Mouse (Mus musculus): ENCODE results near the gene Olfr733.

Gene Olfr733

DNA sequence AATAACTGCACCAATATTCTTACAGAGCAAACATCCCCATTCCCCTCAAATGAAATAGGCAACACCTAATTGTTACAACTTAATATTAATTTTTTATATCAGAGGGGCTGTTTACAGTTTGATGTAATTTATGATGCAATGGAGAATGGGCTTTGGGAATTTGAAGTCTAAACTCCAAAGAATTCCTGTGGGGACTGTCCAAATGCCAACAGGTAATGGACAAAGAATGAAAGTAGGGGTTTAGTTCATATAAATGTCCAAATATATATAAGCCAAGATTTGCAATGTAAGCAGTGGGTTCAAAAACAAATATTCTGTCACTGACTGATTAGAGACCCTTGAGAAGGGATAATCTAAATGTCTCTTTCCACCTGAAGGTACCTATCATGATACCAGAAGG is at the start of gene Olfr733:
Olfr733 (minus strand) TSS at position 101 of the 400 bp plus-strand sequence.
- DNase-seq (ENCODE audit: extremely low spot score, low read depth, low spot score), result no peak

DNA sequence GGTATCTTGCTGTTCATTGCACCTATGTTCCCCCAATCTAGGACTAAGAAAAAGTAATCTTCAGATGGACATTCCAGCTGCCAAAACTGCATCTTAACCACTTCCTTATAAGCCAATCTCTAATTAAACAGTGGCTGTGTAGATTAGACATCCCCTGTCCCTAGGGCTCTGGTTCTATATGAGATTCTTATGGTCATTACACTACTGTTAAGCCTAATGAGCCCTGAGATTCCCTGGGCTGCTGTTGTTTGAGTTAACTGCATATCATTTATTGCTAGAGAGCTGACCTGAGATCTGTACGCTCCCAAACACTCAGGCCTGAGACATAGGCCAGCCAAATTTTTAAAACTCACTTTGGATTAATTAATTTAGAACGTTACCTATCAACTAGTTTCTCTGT is 47.5 kb upstream of the Olfr733 start, which contains the start of gene Olfr735:
Olfr735 (minus strand) TSS at position 77 of the 400 bp plus-strand sequence.
- DNase-seq (ENCODE audit: extremely low spot score, low read depth, low spot score), result no peak

DNA sequence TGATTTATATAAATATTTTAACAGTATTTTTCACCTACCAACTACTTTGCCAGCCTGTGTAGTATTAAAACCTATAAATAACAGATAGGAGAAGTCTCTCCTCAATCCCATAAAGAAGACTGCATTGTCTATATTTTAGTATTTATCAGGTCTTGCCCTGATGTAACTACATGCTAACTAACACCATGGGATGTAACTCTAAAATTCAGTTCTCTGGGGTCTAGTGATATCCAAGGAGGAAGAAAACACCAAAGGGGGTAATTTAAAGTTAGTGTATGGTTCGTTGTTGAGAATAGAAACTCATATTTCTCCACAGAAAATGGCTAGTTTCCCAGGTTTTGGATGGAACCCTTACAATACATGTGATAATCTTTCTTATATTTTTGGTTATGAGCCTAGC is 25.3 kb upstream of the Olfr733 start, which contains the start of gene Olfr734:
Olfr734 (minus strand) TSS at position 101 of the 400 bp plus-strand sequence.
- DNase-seq (ENCODE audit: extremely low spot score, low read depth, low spot score), result no peak

DNA sequence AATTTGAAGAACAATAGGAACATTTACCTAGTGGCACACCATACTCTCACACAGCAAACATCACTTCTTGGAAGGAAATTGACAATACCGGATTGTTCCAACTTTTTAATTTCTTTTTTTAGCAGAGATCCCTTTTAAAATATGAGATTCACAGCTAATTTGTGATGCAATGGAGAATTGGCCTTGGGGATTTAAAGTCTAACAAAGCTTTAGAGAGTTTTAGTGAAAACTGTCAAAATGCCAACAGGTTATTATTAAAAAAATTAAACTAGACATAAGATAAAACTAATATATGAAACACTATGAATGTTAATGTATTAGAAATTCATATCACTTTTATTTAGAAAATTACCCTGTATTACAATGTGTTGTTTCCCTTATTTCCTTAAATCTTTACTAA is 17.2 kb downstream of the Olfr733 start, which contains the start of gene Olfr732:
Olfr732 (minus strand) TSS at position 101 of the 400 bp plus-strand sequence.
- no peak for DNase-seq (ENCODE audit: extremely low spot score, low read depth, low spot score)
